Mouse (Mus musculus) heart, embryonic 15.5 days (tissue): ENCODE measurements around the gene Ints12. TPM values are rescaled to one million over a fixed set of nuclear protein-coding genes. Genes with fewer than 3 reads are reported as not detected.

Source experiments
- ATAC-seq: fragments of 200-750 bp; cut with Nextera tagmentation; replicated peaks from 2 replicates; pipeline ENCODE4 v1.8.0; 2017; ENCODE audit warnings: low read depth, moderate TSS enrichment; ENCODE audit not compliant: insufficient number of reproducible peaks, insufficient read depth, low FRiP score
- H3K27ac ChIP-seq: fragments of 300-500 bp; sonication (generic); 2 replicates; pipeline ENCODE4 v1.5.1; 2015; ENCODE audit warnings: mild to moderate bottlenecking, inconsistent platforms
- H3K27me3 ChIP-seq: fragments of 300-500 bp; sonication (generic); 2 replicates; pipeline ENCODE4 v1.6.1; 2015; ENCODE audit warnings: inconsistent platforms
- H3K36me3 ChIP-seq: fragments of 300-500 bp; sonication (generic); 2 replicates; pipeline ENCODE4 v1.6.1; 2015; ENCODE audit warnings: mild to moderate bottlenecking, inconsistent platforms
- H3K4me1 ChIP-seq: fragments of 300-500 bp; sonication (generic); replicated peaks from 2 replicates; pipeline ENCODE4 v1.6.1; 2015; ENCODE audit warnings: inconsistent platforms
- H3K4me2 ChIP-seq: fragments of 300-500 bp; sonication (generic); 2 replicates; pipeline ENCODE4 v1.6.1; 2015; ENCODE audit warnings: inconsistent platforms, mild to moderate bottlenecking, moderate library complexity
- H3K4me3 ChIP-seq: fragments of 300-500 bp; sonication (generic); 2 replicates; pipeline ENCODE4 v1.5.1; 2015; ENCODE audit warnings: mild to moderate bottlenecking, inconsistent platforms
- H3K9ac ChIP-seq: fragments of 300-500 bp; sonication (generic); 2 replicates; pipeline ENCODE4 v1.6.1; 2015; ENCODE audit warnings: mild to moderate bottlenecking, inconsistent platforms
- H3K9me3 ChIP-seq: fragments of 300-500 bp; sonication (generic); replicated peaks from 2 replicates; pipeline ENCODE4 v1.6.1; 2016; ENCODE audit warnings: inconsistent platforms
- WGBS: fragments of 180-500 bp; shearing (Covaris S2); methylation state at CpG from one replicate; pipeline ENCODE4 v1.1.7; 2015; ENCODE audit warnings: mixed read lengths; 5-methylcytosine and 5-hydroxymethylcytosine counted together
- polyA plus RNA-seq: library from polyadenylated mRNA; unstranded; fragments of >200 nt; fragmentation: Nextera tagmentation; extraction: Ambion mirVana; gene quantifications from 2 replicates; pipeline ENCODE4 v1.2.1, GENCODE M21; 2015

Gene Ints12
- polyA plus RNA-seq, 1 experiment from 2014 or later, result 9.9 TPM

DNA sequence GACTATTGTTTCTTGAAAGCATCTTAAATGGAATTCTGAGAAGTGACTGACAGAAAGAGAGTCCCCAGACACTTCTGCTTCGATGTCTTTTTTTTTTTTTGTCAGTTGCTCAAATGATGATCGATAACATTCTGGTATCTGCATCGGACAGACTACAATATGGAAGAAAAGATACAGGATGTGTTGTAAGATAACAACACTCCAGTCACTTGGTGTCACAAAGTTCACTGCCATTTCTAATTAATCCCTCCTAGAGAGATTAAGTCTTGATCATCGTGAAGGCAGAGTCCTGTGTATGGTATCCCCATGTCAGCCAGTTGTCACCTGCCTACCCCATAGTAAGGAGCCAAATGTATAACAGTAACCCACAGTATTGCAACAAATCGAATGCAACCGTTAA, 60.0 kb downstream of the Ints12 start:
- H3K36me3 ChIP-seq, result no peaks in the 10 kb centered on the region
- no peaks in the 10 kb centered on the region for H3K27me3 ChIP-seq
- no peaks in the 10 kb centered on the region for H3K9me3 ChIP-seq
- H3K4me2 ChIP-seq, result no peak overlapping the region
- no peak overlapping the region for H3K27ac ChIP-seq
- no peaks in the 10 kb centered on the region for H3K4me1 ChIP-seq
- ATAC-seq, result no peak
- no peak overlapping the region for H3K4me3 ChIP-seq
- H3K9ac ChIP-seq, result no peak overlapping the region
- 75% methylated on average over 6 of the region's 6 CpGs for WGBS

DNA sequence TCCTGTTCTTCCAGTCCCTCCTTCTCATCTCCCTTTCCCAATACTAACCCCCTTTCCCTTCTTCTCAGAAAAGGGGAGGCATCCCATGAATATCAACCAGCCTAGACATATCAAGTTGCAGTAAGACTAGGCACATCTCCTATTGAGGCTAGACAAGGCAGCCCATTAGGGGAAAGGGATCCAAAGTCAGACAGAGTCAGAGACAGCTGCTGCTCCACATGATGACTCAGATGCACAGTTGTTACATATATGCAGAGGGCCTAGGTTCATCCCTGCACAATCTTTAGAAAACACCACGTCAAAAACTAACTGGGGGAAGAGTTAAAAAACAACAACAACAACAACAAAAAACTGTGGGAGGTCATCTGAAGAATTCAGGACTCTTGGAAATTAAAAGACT, 61.2 kb downstream of the Ints12 start:
- Histone ChIP-seq H3K36me3 (no peaks in the 10 kb centered on the region), H3K4me3 (no peak overlapping the region), H3K27ac (no peak overlapping the region), H3K4me2 (no peak overlapping the region), H3K9ac (no peak overlapping the region), H3K9me3 (no peaks in the 10 kb centered on the region), H3K4me1 (no peaks in the 10 kb centered on the region), H3K27me3 (no peaks in the 10 kb centered on the region)
- ATAC-seq, result no peak
- WGBS, result 51% methylated on average over 1 of the region's 1 CpGs

DNA sequence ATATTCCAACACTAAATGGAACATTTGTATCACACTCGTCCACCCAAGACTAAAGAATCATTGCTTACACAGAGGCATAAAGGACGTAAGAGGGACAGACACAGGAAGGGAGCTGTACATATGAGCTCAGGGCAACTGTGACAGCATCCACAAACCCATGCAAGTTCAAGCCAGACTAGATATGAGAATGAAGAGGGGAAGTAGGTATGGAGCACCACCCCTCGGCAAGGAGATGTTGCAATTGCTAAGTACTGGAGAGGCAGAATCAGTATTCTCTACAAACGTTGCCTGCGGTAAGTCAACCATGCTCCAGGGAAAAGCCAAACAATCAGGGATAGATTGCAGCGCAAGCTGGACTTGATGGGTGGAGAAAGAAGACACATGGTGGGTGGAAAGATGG, 62.0 kb downstream of the Ints12 start:
- Histone ChIP-seq H3K27me3 (no peaks in the 10 kb centered on the region), H3K4me3 (no peak overlapping the region), H3K4me1 (no peaks in the 10 kb centered on the region), H3K9ac (no peak overlapping the region), H3K9me3 (no peaks in the 10 kb centered on the region), H3K36me3 (no peaks in the 10 kb centered on the region), H3K4me2 (no peak overlapping the region), H3K27ac (no peak overlapping the region)
- WGBS, result 68% methylated on average over 6 of the region's 6 CpGs
- ATAC-seq, result no peak

DNA sequence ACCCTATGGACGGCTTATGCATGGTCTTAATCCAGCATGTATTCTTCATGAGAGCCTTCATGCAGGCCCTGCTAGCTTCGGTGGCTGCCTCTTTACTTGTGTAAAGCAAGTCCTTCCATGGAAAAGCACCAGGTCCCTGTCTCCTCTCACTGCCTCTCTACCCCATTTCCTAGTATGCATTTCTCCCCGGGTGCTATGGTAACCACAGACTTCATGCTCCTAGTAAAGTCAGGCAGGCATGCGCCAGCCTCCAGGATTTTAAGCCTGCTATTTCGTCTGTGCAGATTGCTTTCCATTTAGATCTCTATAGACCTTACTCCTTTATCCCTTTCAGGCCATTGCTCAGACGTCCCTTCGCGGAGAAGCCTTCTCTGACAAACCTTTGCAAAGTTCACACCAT, 63.0 kb downstream of the Ints12 start:
- Histone ChIP-seq H3K4me2 (no peak overlapping the region), H3K4me3 (no peak overlapping the region), H3K27ac (no peak overlapping the region), H3K9me3 (no peaks in the 10 kb centered on the region), H3K27me3 (no peaks in the 10 kb centered on the region), H3K36me3 (no peaks in the 10 kb centered on the region), H3K4me1 (no peaks in the 10 kb centered on the region), H3K9ac (no peak overlapping the region)
- no peak for ATAC-seq
- 82% methylated on average over 8 of the region's 8 CpGs for WGBS

DNA sequence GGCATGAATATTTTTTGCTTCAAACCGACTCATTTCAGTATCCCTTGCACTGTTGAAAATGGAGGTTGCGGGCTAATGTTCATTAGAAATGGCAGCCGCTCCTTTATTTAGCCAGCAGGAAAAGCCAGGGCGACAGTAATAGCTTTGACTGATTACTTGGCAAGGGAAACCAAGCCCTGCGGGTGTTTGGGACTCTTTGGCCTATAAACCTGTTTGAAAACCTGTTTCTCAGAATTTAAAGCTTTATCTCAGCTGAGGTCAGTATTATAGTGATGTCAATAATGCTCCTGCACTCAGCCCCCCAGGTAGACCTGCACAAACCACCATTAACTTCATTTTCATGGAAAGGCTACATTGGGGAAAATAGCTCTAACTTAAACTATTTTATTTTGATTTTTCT, 66.6 kb downstream of the Ints12 start:
- Histone ChIP-seq H3K36me3 (no peaks in the 10 kb centered on the region), H3K9ac (no peak overlapping the region), H3K4me2 (no peak overlapping the region), H3K27me3 (no peaks in the 10 kb centered on the region), H3K4me1 (no peaks in the 10 kb centered on the region), H3K4me3 (no peak overlapping the region), H3K27ac (no peak overlapping the region), H3K9me3 (no peaks in the 10 kb centered on the region)
- 75% methylated on average over 5 of the region's 5 CpGs for WGBS
- ATAC-seq, result no peak

Other genes starting within 250 kb of the Ints12 start
- gene Npnt, start 141.5 kb upstream of the Ints12 start, polyA plus RNA-seq, result 11.4 and 21.9 TPM in 2 replicates
- 3.0 and 4.2 TPM in 2 replicates for gene Gstcd, start 193 bp downstream of the Ints12 start, polyA plus RNA-seq
- 0.01 and 0.28 TPM in 2 replicates for gene Arhgef38, start 143.1 kb downstream of the Ints12 start, polyA plus RNA-seq
- gene Ppa2, start 218.3 kb downstream of the Ints12 start, polyA plus RNA-seq, result 107 and 125 TPM in 2 replicates